Mouse (Mus musculus) erythroblast, embryonic 14.5 days (primary cell): ENCODE data around the gene AC170998.1.

Experiments
- GATA1 ChIP-seq: IDR thresholded peaks from 2 replicates; pipeline ENCODE4 v1.6.1; 2012; ENCODE audit warnings: low read length, inconsistent platforms, mixed read lengths
- TAL1 ChIP-seq: IDR thresholded peaks from 3 replicates; pipeline ENCODE4 v1.6.1; 2012; ENCODE audit warnings: low read length, inconsistent platforms, mixed read lengths

DNA sequence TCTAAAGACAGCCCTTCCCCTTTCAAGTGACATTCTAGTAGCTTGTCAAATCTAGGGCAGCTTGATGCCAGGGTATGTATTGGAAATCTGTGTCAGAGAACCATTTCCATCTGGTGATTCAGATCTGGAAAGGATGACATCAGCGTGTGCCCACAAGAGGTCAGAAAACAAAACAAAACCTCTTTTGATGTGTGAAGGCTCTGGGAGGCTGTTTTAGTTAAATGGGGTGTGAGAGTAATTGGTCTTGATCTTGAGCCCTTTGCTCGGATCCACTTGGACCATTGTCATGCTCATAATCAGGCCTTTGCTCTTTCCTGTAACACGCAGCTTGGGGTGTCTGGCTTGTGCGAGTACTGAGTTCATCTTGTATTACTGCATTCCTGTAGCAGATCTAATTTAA, 27.6 kb upstream of the AC170998.1 start:
- no peak for TF ChIP-seq GATA1
- no peak for TF ChIP-seq TAL1
